Mouse (Mus musculus) intestine, postnatal 0 days (tissue): ENCODE measurements around the gene Cnot3. TPM values are rescaled to one million over a fixed set of nuclear protein-coding genes. Genes with fewer than 3 reads are reported as not detected.
A peak's percentile ranks its signal among the peaks of the same experiment; 100 is the strongest.

ENCODE experiments used
- ATAC-seq: fragments of 200-750 bp; cut with Nextera tagmentation; 2 replicates; pipeline ENCODE4 v1.8.0; 2017; ENCODE audit warnings: mild to moderate bottlenecking, moderate TSS enrichment, moderate library complexity
- H3K27ac ChIP-seq: fragments of 300-500 bp; sonication (generic); 2 replicates; pipeline ENCODE4 v1.5.1; 2014; ENCODE audit warnings: mild to moderate bottlenecking, low read depth, low read length, moderate library complexity
- H3K27me3 ChIP-seq: fragments of 300-500 bp; sonication (generic); replicated peaks from 2 replicates; pipeline ENCODE4 v1.6.1; 2014; ENCODE audit warnings: low read length, mixed read lengths; ENCODE audit not compliant: control insufficient read depth, insufficient read depth
- H3K36me3 ChIP-seq: fragments of 300-500 bp; sonication (generic); 2 replicates; pipeline ENCODE4 v1.6.1; 2014; ENCODE audit warnings: mild to moderate bottlenecking, moderate library complexity; ENCODE audit not compliant: control insufficient read depth, insufficient read depth
- H3K4me1 ChIP-seq: fragments of 300-500 bp; sonication (generic); replicated peaks from 2 replicates; pipeline ENCODE4 v1.6.1; 2014; ENCODE audit warnings: antibody characterized with exemption, low read length, mixed read lengths; ENCODE audit not compliant: control insufficient read depth, insufficient read depth
- H3K4me2 ChIP-seq: fragments of 300-500 bp; sonication (generic); replicated peaks from 2 replicates; pipeline ENCODE4 v1.6.1; 2014; ENCODE audit warnings: low read depth, mild to moderate bottlenecking, moderate library complexity
- H3K4me3 ChIP-seq: fragments of 300-500 bp; sonication (generic); 2 replicates; pipeline ENCODE4 v1.5.1; 2014; ENCODE audit warnings: low read depth, low read length
- H3K9ac ChIP-seq: fragments of 300-500 bp; sonication (generic); 2 replicates; pipeline ENCODE4 v1.6.1; 2014; ENCODE audit warnings: mild to moderate bottlenecking, low read depth, low read length
- H3K9me3 ChIP-seq: fragments of 300-500 bp; sonication (generic); 2 replicates; pipeline ENCODE4 v1.6.1; 2016; ENCODE audit warnings: mixed run types; ENCODE audit not compliant: control insufficient read depth
- CTCF ChIP-seq: sonication (generic); IDR thresholded peaks from 2 replicates; pipeline ENCODE4 v1.5.1; 2016; ENCODE audit warnings: low read depth, mild to moderate bottlenecking, control low read depth, antibody characterized with exemption, moderate library complexity
- WGBS: fragments of 180-500 bp; shearing (Covaris S2); extraction: QIAGEN DNeasy Blood & Tissue Kit; methylation state at CpG from one replicate; pipeline ENCODE4 v1.1.7; 2014; 5-methylcytosine and 5-hydroxymethylcytosine counted together
- polyA plus RNA-seq: library from polyadenylated mRNA; unstranded; fragments of >200 nt; fragmentation: Nextera tagmentation; extraction: Ambion mirVana; gene quantifications from 2 replicates; pipeline ENCODE4 v1.2.1, GENCODE M21; 2015

The Cnot3 gene
- polyA plus RNA-seq, 1 experiment from 2014 or later = 19.9 TPM

- WGBS = 24% methylated on average over 15 of the region's 15 CpGs
- no peak for TF ChIP-seq CTCF
- Histone ChIP-seq H3K9me3 (no peaks in the 10 kb centered on the region), H3K4me3 (peak overlapping the region; percentile 56), H3K4me2 (peak overlapping the region; percentile 71), H3K4me1 (no peaks in the 10 kb centered on the region), H3K27me3 (no peaks in the 10 kb centered on the region), H3K9ac (peak overlapping the region; percentile 76), H3K36me3 (peaks cover 29% of the 10 kb centered on the region), H3K27ac (peak overlapping the region; percentile 84)
- ATAC-seq = peak; percentile 66
Observed at GRCm38 (mm10) chr7:3664524-3665214, 19.6 kb downstream of the Cnot3 start.

- Histone ChIP-seq H3K4me1 (no peaks in the 10 kb centered on the region), H3K27ac (peak within 1 kb of the TSS; percentile 84), H3K27me3 (no peaks in the 10 kb centered on the region), H3K4me2 (peak within 1 kb of the TSS; percentile 71), H3K9ac (peak within 1 kb of the TSS; percentile 76), H3K9me3 (no peaks in the 10 kb centered on the region), H3K4me3 (peak within 1 kb of the TSS; percentile 56), H3K36me3 (peaks cover 21% of the 10 kb centered on the region)
- ATAC-seq = peak; percentile 98
- WGBS = 2% methylated on average over 45 of the region's 45 CpGs
- no peak for TF ChIP-seq CTCF
Observed at GRCm38 (mm10) chr7:3665215-3666114, 20.4 kb downstream of the Cnot3 start, which contains the start of gene Leng1. Leng1 (minus strand) TSS chr7:3665840.

- Histone ChIP-seq H3K27ac (peak overlapping the region; percentile 46; the same call in 1 of the 2 replicates), H3K36me3 (peaks cover 22% of the 10 kb centered on the region), H3K4me2 (peak overlapping the region; percentile 49), H3K4me1 (no peaks in the 10 kb centered on the region), H3K4me3 (0 out of 2 replicates have a peak overlapping the region, but pooled peaks have one; percentile 9), H3K9ac (0 out of 2 replicates have a peak overlapping the region, but pooled peaks have one; percentile 26), H3K27me3 (no peaks in the 10 kb centered on the region), H3K9me3 (no peaks in the 10 kb centered on the region)
- peak; percentile 51 for TF ChIP-seq CTCF
- 12% methylated on average over 14 of the region's 14 CpGs for WGBS
- peak; percentile 17; the same call in 1 of the 2 replicates for ATAC-seq
Observed at GRCm38 (mm10) chr7:3666921-3667391, 21.9 kb downstream of the Cnot3 start.

- ATAC-seq = peak; percentile 59
- H3K36me3 ChIP-seq = peaks cover 14% of the 10 kb centered on the region; the same call in 1 of the 2 replicates
- TF ChIP-seq CTCF = peak; percentile 93
- H3K27ac ChIP-seq = no peak overlapping the region
- no peaks in the 10 kb centered on the region for H3K4me1 ChIP-seq
- no peaks in the 10 kb centered on the region for H3K9me3 ChIP-seq
- H3K4me3 ChIP-seq = no peak overlapping the region
- 66% methylated on average over 10 of the region's 10 CpGs for WGBS
- no peak overlapping the region for H3K4me2 ChIP-seq
- H3K9ac ChIP-seq = no peak overlapping the region
- no peaks in the 10 kb centered on the region for H3K27me3 ChIP-seq
Observed at GRCm38 (mm10) chr7:3674507-3675227, 29.6 kb downstream of the Cnot3 start.

- ATAC-seq = no peak
- Histone ChIP-seq H3K4me3 (no peak overlapping the region), H3K36me3 (peaks cover 14% of the 10 kb centered on the region; the same call in 1 of the 2 replicates), H3K4me2 (no peak overlapping the region), H3K9ac (no peak overlapping the region), H3K27ac (no peak overlapping the region), H3K9me3 (no peaks in the 10 kb centered on the region), H3K27me3 (no peaks in the 10 kb centered on the region), H3K4me1 (no peaks in the 10 kb centered on the region)
- 79% methylated on average over 3 of the region's 3 CpGs for WGBS
- TF ChIP-seq CTCF = no peak
Observed at GRCm38 (mm10) chr7:3675228-3675548, 30.1 kb downstream of the Cnot3 start.

GRCm38 (mm10) chr7:3676371-3676770 lies 31.3 kb downstream of the Cnot3 start:
- ATAC-seq = peak; percentile 59
- H3K27ac ChIP-seq = peak overlapping the region; percentile 70

More at GRCm38 (mm10) chr7:3676371-3676770, 31.3 kb downstream of the Cnot3 start:
- Histone ChIP-seq H3K36me3 (peaks cover 15% of the 10 kb centered on the region), H3K27me3 (no peaks in the 10 kb centered on the region), H3K9me3 (no peaks in the 10 kb centered on the region), H3K9ac (peak overlapping the region; percentile 53), H3K4me2 (peak overlapping the region; percentile 73), H3K4me3 (peak overlapping the region; percentile 51), H3K4me1 (no peaks in the 10 kb centered on the region)
- 50% methylated on average over 12 of the region's 12 CpGs for WGBS
- TF ChIP-seq CTCF = no peak
